Mouse (Mus musculus) heart, adult 2 months (tissue): Measurements from ENCODE around the gene Zzef1. TPM values are rescaled to one million over a fixed set of nuclear protein-coding genes. Genes with fewer than 3 reads are reported as not detected.

Experiments
- DNase-seq, 2 experiments: peaks; one replicate each; pipeline ENCODE4 v3.0.0; 2021
- H3K27ac ChIP-seq: fragments of 200-600 bp; 2 replicates; pipeline ENCODE4 v1.8.1; 2022
- H3K27me3 ChIP-seq: fragments of 200-500 bp; 2 replicates; pipeline ENCODE4 v1.6.1; 2012; ENCODE audit warnings: mild to moderate bottlenecking, low read length, inconsistent platforms, mixed read lengths; ENCODE audit not compliant: control insufficient read depth, insufficient read depth
- H3K36me3 ChIP-seq: fragments of 200-500 bp; 2 replicates; pipeline ENCODE4 v1.6.1; 2012; ENCODE audit warnings: low read length, inconsistent platforms; ENCODE audit not compliant: control insufficient read depth, insufficient read depth
- H3K4me1 ChIP-seq: fragments of 200-500 bp; 2 replicates; pipeline ENCODE4 v1.6.1; 2011; ENCODE audit warnings: low read length; ENCODE audit not compliant: control insufficient read depth, insufficient read depth
- H3K4me3 ChIP-seq: fragments of 200-600 bp; 2 replicates; pipeline ENCODE4 v1.8.1; 2022
- H3K79me2 ChIP-seq: fragments of 200-500 bp; replicated peaks from 2 replicates; pipeline ENCODE4 v1.6.1; 2012; ENCODE audit warnings: mild to moderate bottlenecking, inconsistent platforms, low read length, moderate library complexity, mixed read lengths; ENCODE audit not compliant: control insufficient read depth, insufficient read depth
- H3K9ac ChIP-seq: fragments of 200-500 bp; 2 replicates; pipeline ENCODE4 v1.6.1; 2012; ENCODE audit warnings: low read depth, mild to moderate bottlenecking, control low read depth, inconsistent platforms, low read length, mixed read lengths
- CTCF ChIP-seq: fragments of 200-600 bp; IDR thresholded peaks from 2 replicates; pipeline ENCODE4 v1.8.1; 2022; ENCODE audit warnings: antibody characterized with exemption, mild to moderate bottlenecking, moderate library complexity
- EP300 ChIP-seq: fragments of 200-500 bp; IDR thresholded peaks from 2 replicates; pipeline ENCODE4 v1.6.1; 2011; ENCODE audit warnings: low read depth, low read length, control low read depth; ENCODE audit not compliant: insufficient read depth
- POLR2A ChIP-seq: fragments of 200-500 bp; IDR thresholded peaks from 2 replicates; pipeline ENCODE4 v1.6.1; 2011; ENCODE audit warnings: mild to moderate bottlenecking, low read depth, low read length, control low read depth; ENCODE audit not compliant: insufficient read depth
- WGBS: fragments of 180-500 bp; shearing (Covaris S2); methylation state at CpG from one replicate; pipeline ENCODE4 v1.1.7; 2018; 5-methylcytosine and 5-hydroxymethylcytosine counted together
- intact Hi-C: fragments of 180-260 bp; cut with DNase I; formaldehyde crosslinking; loops from one replicate; pipeline ENCODE4 v1.15.1; 2025
- polyA plus RNA-seq: library from polyadenylated mRNA; depleted of rRNA; stranded (reverse); fragments of >200 nt; gene quantifications from 2 replicates; pipeline ENCODE4 v1.2.3, GENCODE M21; 2012
- total RNA-seq, 2 experiments: library from RNA; stranded (reverse); gene quantifications; 2 replicates each; pipeline ENCODE4 v1.2.3; 2021

Gene Zzef1
- total and polyA plus RNA-seq, 3 experiments, result 14.1 to 17.5 (median 17.4) TPM

DNA sequence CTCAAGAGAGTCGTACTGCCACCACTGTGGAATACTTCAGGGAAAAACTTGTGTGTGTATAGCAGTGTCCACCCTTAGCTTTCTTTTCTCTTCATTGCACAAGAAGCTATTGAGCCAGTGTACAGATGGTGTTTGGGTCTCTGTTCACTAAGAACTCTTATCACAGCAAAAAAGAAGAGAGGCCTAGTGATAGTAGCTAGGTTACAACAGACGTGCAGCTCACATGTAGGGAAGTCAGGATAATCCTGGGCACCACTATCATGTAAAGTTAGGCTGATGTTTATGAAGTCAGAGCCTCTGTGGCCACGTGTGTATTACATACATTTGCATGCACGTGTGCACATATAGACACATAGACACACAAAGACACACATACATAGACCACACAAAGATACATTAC is 55.2 kb downstream of the Zzef1 start:
- H3K79me2 ChIP-seq, result no peaks in the 10 kb centered on the region
- no peaks in the 10 kb centered on the region for H3K4me1 ChIP-seq
- 83% methylated on average over 4 of the region's 4 CpGs for WGBS
- TF ChIP-seq EP300, result no peak
- TF ChIP-seq POLR2A, result no peak
- no peak for TF ChIP-seq CTCF
- no peak overlapping the region for H3K27ac ChIP-seq
- H3K9ac ChIP-seq, result no peak overlapping the region
- H3K36me3 ChIP-seq, result peaks cover 2% of the 10 kb centered on the region; the same call in 1 of the 2 replicates
- intact Hi-C loops, result no loop called here
- H3K27me3 ChIP-seq, result no peaks in the 10 kb centered on the region
- H3K4me3 ChIP-seq, result no peak overlapping the region
- no peak for DNase-seq

DNA sequence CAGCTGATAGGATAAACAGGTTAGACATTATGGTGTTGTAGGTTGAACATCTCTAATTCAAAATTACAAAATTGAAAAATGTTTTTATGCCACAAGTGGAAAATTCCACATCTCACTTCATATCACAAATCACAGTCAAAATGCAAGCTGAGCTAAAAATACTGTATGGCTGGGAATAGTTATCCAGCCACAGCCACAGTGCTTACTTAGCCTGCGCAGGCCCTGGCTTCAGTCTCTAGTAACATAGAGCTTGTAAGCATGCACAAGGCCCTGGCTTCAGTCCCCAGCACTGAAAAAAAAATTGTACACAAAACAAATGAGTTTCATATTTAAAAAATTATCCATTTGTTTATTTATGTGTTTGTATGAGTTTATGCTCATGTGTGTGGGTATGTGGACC is 56.1 kb downstream of the Zzef1 start:
- Histone ChIP-seq H3K27ac (no peak overlapping the region), H3K79me2 (no peaks in the 10 kb centered on the region), H3K27me3 (no peaks in the 10 kb centered on the region), H3K36me3 (peaks cover 2% of the 10 kb centered on the region; the same call in 1 of the 2 replicates), H3K9ac (no peak overlapping the region), H3K4me1 (no peaks in the 10 kb centered on the region), H3K4me3 (no peak overlapping the region)
- 89% methylated on average over 1 of the region's 1 CpGs for whole genome bisulfite sequencing
- TF ChIP-seq CTCF (no peak), EP300 (no peak), POLR2A (no peak)
- intact Hi-C loops, result no loop called here
- DNase-seq, result no peak

- Histone ChIP-seq H3K9ac (no peak overlapping the region), H3K4me1 (no peaks in the 10 kb centered on the region), H3K27me3 (no peaks in the 10 kb centered on the region), H3K27ac (no peak overlapping the region), H3K79me2 (no peaks in the 10 kb centered on the region), H3K36me3 (peaks cover 2% of the 10 kb centered on the region; the same call in 1 of the 2 replicates), H3K4me3 (no peak overlapping the region)
- TF ChIP-seq CTCF, result no peak
- TF ChIP-seq EP300, result no peak
- no peak for TF ChIP-seq POLR2A
- 89% methylated on average over 4 of the region's 4 CpGs for WGBS
- no peak for DNase-seq
- intact Hi-C loops, result no loop called here
These were observed 57.1 kb downstream of the Zzef1 start for GRCm38 (mm10) chr11:72853086-72853485.

GRCm38 (mm10) chr11:72854251-72854650 is 58.2 kb downstream of the Zzef1 start:
- no peak overlapping the region for H3K4me3 ChIP-seq
- H3K27ac ChIP-seq, result no peak overlapping the region
- no peak for DNase-seq
- no peaks in the 10 kb centered on the region for H3K79me2 ChIP-seq
- no peaks in the 10 kb centered on the region for H3K27me3 ChIP-seq
- H3K9ac ChIP-seq, result no peak overlapping the region
- no peaks in the 10 kb centered on the region for H3K4me1 ChIP-seq
- WGBS, result 84% methylated on average over 3 of the region's 3 CpGs
- intact Hi-C loops, result no loop called here
- TF ChIP-seq CTCF, result no peak
- TF ChIP-seq POLR2A, result no peak
- TF ChIP-seq EP300, result no peak
- no peaks in the 10 kb centered on the region; the same call in 1 of the 2 replicates for H3K36me3 ChIP-seq

GRCm38 (mm10) chr11:72856764-72857163 is 60.7 kb downstream of the Zzef1 start:
- intact Hi-C loops, result no loop called here
- H3K27ac ChIP-seq, result no peak overlapping the region
- no peak overlapping the region for H3K9ac ChIP-seq
- no peaks in the 10 kb centered on the region for H3K27me3 ChIP-seq
- TF ChIP-seq POLR2A (no peak), EP300 (no peak), CTCF (no peak)
- no peak overlapping the region for H3K4me3 ChIP-seq
- no peak for DNase-seq
- H3K79me2 ChIP-seq, result no peaks in the 10 kb centered on the region
- H3K4me1 ChIP-seq, result no peaks in the 10 kb centered on the region
- no peaks in the 10 kb centered on the region; the same call in 1 of the 2 replicates for H3K36me3 ChIP-seq
- WGBS, result 47% methylated on average over 2 of the region's 2 CpGs

DNA sequence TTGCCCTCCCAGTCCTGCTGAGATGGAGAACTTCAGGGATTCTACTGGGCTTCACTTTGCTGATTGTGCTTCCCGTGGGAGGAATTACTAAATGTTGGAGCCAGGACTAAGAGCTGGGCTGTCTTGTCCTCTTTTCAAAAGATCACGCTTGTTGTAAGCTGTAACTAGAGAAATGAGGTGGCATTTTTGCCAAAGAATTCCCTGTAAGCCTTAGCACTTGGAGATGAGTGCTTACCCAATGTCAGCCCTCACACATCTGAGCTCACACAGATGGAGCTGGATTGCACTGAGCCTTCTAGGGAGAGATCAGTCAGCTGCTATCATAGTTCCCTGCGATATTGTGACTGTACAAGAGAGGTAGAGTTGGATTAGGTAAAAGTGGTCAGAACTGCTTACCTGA is 65.2 kb downstream of the Zzef1 start:
- Histone ChIP-seq H3K4me1 (no peaks in the 10 kb centered on the region), H3K4me3 (no peak overlapping the region), H3K27ac (no peak overlapping the region), H3K36me3 (peaks cover 2% of the 10 kb centered on the region), H3K27me3 (no peaks in the 10 kb centered on the region), H3K79me2 (no peaks in the 10 kb centered on the region), H3K9ac (no peak overlapping the region)
- intact Hi-C loops, result no loop called here
- WGBS, result 88% methylated on average over 3 of the region's 3 CpGs
- TF ChIP-seq CTCF (no peak), POLR2A (no peak), EP300 (no peak)
- DNase-seq, result no peak
